Mouse (Mus musculus) neural tube, embryonic 13.5 days (tissue): ENCODE data around the gene Asah2. TPM values are rescaled to one million over a fixed set of nuclear protein-coding genes. Genes with fewer than 3 reads are reported as not detected.

Source experiments
- ATAC-seq: fragments of 200-750 bp; cut with Nextera tagmentation; 2 replicates; pipeline ENCODE4 v1.8.0; 2017; ENCODE audit warnings: low read depth, mild to moderate bottlenecking, moderate TSS enrichment, moderate library complexity
- H3K27ac ChIP-seq: fragments of 300-500 bp; sonication (generic); replicated peaks from 2 replicates; pipeline ENCODE4 v1.5.1; 2015; ENCODE audit warnings: moderate library complexity, mild to moderate bottlenecking, inconsistent platforms
- H3K27me3 ChIP-seq: fragments of 300-500 bp; sonication (generic); 2 replicates; pipeline ENCODE4 v1.6.1; 2015; ENCODE audit warnings: mild to moderate bottlenecking, inconsistent platforms
- H3K36me3 ChIP-seq: fragments of 300-500 bp; sonication (generic); 2 replicates; pipeline ENCODE4 v1.6.1; 2015; ENCODE audit warnings: mild to moderate bottlenecking, inconsistent platforms
- H3K4me1 ChIP-seq: fragments of 300-500 bp; sonication (generic); replicated peaks from 2 replicates; pipeline ENCODE4 v1.6.1; 2015; ENCODE audit warnings: inconsistent platforms
- H3K4me2 ChIP-seq: fragments of 300-500 bp; sonication (generic); 2 replicates; pipeline ENCODE4 v1.6.1; 2015; ENCODE audit warnings: inconsistent platforms, mild to moderate bottlenecking, moderate library complexity
- H3K4me3 ChIP-seq: fragments of 300-500 bp; sonication (generic); 2 replicates; pipeline ENCODE4 v1.5.1; 2015; ENCODE audit warnings: mild to moderate bottlenecking, inconsistent platforms
- H3K9ac ChIP-seq: fragments of 300-500 bp; sonication (generic); 2 replicates; pipeline ENCODE4 v1.6.1; 2015; ENCODE audit warnings: moderate library complexity, mild to moderate bottlenecking, inconsistent platforms
- H3K9me3 ChIP-seq: fragments of 300-500 bp; sonication (generic); 2 replicates; pipeline ENCODE4 v1.6.1; 2016; ENCODE audit warnings: inconsistent platforms
- WGBS: fragments of 180-500 bp; shearing (Covaris S2); methylation state at CpG from one replicate; pipeline ENCODE4 v1.1.7; 2015; 5-methylcytosine and 5-hydroxymethylcytosine counted together
- polyA plus RNA-seq: library from polyadenylated mRNA; unstranded; fragments of >200 nt; fragmentation: Nextera tagmentation; extraction: Ambion mirVana; gene quantifications from 2 replicates; pipeline ENCODE4 v1.2.1, GENCODE M21; 2015

The Asah2 gene
- polyA plus RNA-seq, 1 experiment from 2014 or later = 0.93 TPM

DNA sequence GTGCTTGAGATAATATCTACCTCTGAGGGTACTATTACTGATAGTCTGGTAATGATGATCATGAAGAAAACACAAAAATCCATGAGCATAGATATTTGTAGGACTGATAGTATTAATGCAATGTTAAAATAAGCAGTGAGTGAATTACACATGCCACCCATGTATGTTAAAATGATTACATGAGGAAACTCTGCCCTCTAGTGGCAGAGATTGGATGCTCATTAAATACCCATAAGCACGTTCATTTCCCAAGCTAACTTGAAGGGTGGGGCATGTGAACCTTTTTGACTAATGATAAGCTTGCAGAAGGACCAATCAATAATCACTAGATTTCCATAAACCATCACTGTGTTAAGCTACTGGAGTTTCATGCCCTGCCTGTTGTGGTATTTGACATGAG, 77.6 kb downstream of the Asah2 start:
- Histone ChIP-seq H3K9ac (no peak overlapping the region), H3K36me3 (no peaks in the 10 kb centered on the region), H3K27ac (no peak overlapping the region), H3K9me3 (no peaks in the 10 kb centered on the region), H3K4me2 (no peak overlapping the region), H3K4me3 (no peak overlapping the region), H3K4me1 (no peaks in the 10 kb centered on the region), H3K27me3 (no peaks in the 10 kb centered on the region)
- ATAC-seq = no peak
- 11% methylated on average over 1 of the region's 1 CpGs for WGBS

DNA sequence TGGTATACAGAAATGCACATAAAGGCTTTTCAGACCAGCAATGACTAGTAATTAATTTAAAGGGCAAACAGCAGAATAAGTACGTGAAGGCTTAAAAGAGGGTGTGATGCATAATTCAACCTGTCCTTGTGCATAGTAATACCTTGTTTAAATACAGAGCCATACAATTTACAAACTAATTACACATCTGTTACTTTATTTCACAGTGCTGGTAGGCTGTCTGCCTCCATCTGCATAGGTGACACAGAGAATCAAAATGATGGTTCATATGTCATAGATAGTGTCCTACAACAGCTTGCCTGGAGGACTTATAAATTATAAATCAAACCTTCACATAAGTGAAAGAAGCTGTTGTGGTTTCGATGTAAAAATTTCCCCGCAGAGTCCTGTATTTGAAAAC, 82.6 kb downstream of the Asah2 start:
- Histone ChIP-seq H3K36me3 (no peaks in the 10 kb centered on the region), H3K27ac (no peak overlapping the region), H3K27me3 (no peaks in the 10 kb centered on the region), H3K4me2 (no peak overlapping the region), H3K9ac (no peak overlapping the region), H3K4me1 (no peaks in the 10 kb centered on the region), H3K9me3 (no peaks in the 10 kb centered on the region), H3K4me3 (no peak overlapping the region)
- ATAC-seq = peak; percentile 50; the same call in 1 of the 2 replicates
- WGBS = 72% methylated on average over 3 of the region's 3 CpGs

DNA sequence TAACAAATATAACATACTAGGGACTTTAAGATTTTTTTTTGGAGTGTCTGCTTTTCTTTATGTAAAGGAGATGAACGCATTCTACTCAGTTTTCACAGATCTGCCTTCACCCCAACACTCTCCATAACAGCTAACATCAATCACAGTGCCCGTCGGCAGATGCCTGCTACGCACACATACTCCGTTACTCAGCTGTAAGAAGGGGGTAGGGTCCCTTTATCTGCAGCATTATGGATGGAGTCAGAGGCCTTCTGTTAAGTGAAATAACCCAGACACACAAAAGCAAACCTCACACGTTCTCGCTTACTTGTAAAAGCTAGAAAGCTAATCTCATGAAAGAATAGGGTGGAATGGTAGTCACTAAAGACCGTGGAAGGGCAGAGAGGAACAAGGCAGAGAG, 88.3 kb downstream of the Asah2 start:
- H3K27ac ChIP-seq = no peak overlapping the region
- H3K9ac ChIP-seq = no peak overlapping the region
- peaks cover 7% of the 10 kb centered on the region; the same call in 1 of the 2 replicates for H3K4me1 ChIP-seq
- H3K4me3 ChIP-seq = no peak overlapping the region
- H3K4me2 ChIP-seq = no peak overlapping the region
- no peaks in the 10 kb centered on the region for H3K9me3 ChIP-seq
- WGBS = 29% methylated on average over 8 of the region's 8 CpGs
- no peaks in the 10 kb centered on the region for H3K27me3 ChIP-seq
- no peak for ATAC-seq
- no peaks in the 10 kb centered on the region for H3K36me3 ChIP-seq

DNA sequence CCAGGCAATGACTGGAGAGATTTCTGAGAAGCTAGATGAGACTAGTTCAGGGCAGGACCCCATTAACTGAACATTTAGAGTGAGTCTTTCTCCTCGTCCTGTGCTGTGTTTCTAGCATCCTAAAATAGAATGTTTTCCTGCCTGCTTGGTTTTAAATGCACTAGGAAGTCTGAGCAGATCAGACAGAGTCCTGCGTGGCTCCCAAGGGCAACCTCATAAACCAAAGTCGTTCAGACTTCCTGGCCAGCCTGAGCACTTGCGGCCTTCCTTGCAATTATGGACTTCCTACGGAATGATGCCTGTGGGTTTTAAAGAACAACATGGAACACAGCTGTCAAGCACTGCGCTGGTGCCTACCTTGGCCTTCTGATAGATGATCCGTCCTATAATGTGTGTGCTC, 89.4 kb downstream of the Asah2 start:
- no peak overlapping the region for H3K9ac ChIP-seq
- ATAC-seq = no peak
- no peaks in the 10 kb centered on the region for H3K27me3 ChIP-seq
- 57% methylated on average over 7 of the region's 7 CpGs for WGBS
- no peak overlapping the region for H3K27ac ChIP-seq
- H3K9me3 ChIP-seq = no peaks in the 10 kb centered on the region
- no peak overlapping the region for H3K4me3 ChIP-seq
- H3K4me1 ChIP-seq = peaks cover 7% of the 10 kb centered on the region; the same call in 1 of the 2 replicates
- no peaks in the 10 kb centered on the region for H3K36me3 ChIP-seq
- H3K4me2 ChIP-seq = no peak overlapping the region

DNA sequence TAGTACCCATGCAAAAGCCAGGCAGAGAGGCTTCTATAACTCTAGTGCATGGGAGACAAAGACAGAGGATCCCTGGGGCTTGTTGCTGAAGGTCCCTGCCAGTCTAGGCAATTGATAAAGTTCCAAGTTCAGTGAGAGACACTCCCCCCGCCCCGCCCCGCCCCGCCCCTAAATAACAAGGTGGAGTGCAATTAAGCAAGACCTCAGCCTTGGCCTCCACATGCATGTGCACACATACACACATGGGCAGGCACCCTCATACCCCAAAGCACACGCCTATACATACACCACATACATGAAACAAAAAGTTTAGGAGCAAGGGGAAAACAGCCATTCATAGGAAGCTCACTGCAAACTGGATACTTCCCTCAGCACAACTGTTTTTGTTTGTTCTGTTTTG, 90.0 kb downstream of the Asah2 start:
- H3K36me3 ChIP-seq = no peaks in the 10 kb centered on the region
- no peak overlapping the region for H3K27ac ChIP-seq
- no peaks in the 10 kb centered on the region for H3K27me3 ChIP-seq
- H3K4me3 ChIP-seq = no peak overlapping the region
- no peak overlapping the region for H3K4me2 ChIP-seq
- H3K9me3 ChIP-seq = no peaks in the 10 kb centered on the region
- no peak overlapping the region for H3K9ac ChIP-seq
- 95% methylated on average over 5 of the region's 5 CpGs for WGBS
- H3K4me1 ChIP-seq = peaks cover 7% of the 10 kb centered on the region; the same call in 1 of the 2 replicates
- no peak for ATAC-seq

DNA sequence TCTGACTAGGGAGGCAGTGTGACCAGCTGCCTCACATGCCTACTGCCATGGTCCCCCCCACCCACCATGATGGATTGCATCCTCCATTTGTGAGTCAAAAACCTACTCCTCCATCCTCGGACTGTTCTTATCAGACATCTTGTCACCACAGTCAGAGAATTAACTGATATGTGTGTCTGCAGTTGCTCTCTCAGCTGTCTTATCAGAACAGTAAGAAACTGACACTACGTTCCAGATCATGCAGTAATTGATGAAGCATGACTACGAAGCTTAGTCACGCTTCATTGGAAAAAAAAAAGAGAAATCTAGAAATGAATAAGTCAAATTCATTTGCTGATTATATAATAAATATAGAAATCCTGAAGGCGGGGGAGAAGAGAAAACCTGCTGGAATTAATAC, 105.4 kb downstream of the Asah2 start:
- 75% methylated on average over 5 of the region's 5 CpGs for WGBS
- Histone ChIP-seq H3K27me3 (no peaks in the 10 kb centered on the region), H3K36me3 (no peaks in the 10 kb centered on the region), H3K9ac (no peak overlapping the region), H3K4me2 (no peak overlapping the region), H3K4me3 (no peak overlapping the region), H3K9me3 (no peaks in the 10 kb centered on the region), H3K4me1 (no peaks in the 10 kb centered on the region), H3K27ac (no peak overlapping the region)
- ATAC-seq = no peak

DNA sequence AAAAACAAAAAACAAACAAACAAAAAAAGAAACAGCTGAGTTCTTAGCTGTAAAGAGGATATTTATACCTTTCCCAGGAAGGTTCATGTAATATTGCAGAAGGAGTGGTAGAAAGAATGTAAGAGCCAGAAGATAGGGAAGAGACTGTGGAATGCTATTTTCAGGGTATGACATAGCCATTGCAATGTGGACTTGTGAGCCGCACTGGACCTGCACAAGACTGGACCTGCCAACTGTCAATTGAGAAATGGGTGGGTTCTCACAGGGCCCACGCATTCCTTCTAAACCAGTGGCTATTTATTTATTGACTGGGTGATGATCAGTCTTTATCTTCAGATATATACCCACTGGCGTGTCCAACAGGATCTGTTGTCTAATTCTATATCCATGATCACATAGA, 111.1 kb downstream of the Asah2 start:
- H3K4me1 ChIP-seq = no peaks in the 10 kb centered on the region
- no peaks in the 10 kb centered on the region for H3K9me3 ChIP-seq
- H3K36me3 ChIP-seq = no peaks in the 10 kb centered on the region
- H3K27me3 ChIP-seq = no peaks in the 10 kb centered on the region
- no peak for ATAC-seq
- no peak overlapping the region for H3K4me3 ChIP-seq
- 93% methylated on average over 3 of the region's 3 CpGs for WGBS
- H3K4me2 ChIP-seq = no peak overlapping the region
- no peak overlapping the region for H3K9ac ChIP-seq
- H3K27ac ChIP-seq = no peak overlapping the region

DNA sequence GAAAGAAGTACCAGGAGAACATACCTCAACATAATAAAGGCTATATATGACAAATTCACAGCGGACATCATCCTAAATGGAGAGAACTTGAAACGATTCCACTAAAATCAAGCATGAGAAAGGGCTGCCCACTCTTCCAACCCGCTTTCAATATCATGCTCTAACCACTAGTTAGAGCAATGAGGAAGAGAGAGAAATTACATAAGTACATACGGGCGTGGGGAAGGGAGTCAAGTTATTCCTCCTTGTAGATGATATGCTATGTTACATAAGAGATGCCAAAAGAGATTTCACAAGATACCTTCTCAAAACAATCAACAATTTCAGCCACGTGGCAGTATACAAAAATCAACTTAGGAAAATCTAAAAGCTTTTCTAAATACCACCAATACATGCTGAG, 117.0 kb downstream of the Asah2 start:
- H3K27ac ChIP-seq = no peak overlapping the region
- H3K4me1 ChIP-seq = no peaks in the 10 kb centered on the region
- 93% methylated on average over 6 of the region's 6 CpGs for WGBS
- H3K9ac ChIP-seq = no peak overlapping the region
- ATAC-seq = no peak
- no peaks in the 10 kb centered on the region for H3K27me3 ChIP-seq
- no peaks in the 10 kb centered on the region for H3K9me3 ChIP-seq
- no peak overlapping the region for H3K4me3 ChIP-seq
- H3K36me3 ChIP-seq = no peaks in the 10 kb centered on the region
- no peak overlapping the region for H3K4me2 ChIP-seq

DNA sequence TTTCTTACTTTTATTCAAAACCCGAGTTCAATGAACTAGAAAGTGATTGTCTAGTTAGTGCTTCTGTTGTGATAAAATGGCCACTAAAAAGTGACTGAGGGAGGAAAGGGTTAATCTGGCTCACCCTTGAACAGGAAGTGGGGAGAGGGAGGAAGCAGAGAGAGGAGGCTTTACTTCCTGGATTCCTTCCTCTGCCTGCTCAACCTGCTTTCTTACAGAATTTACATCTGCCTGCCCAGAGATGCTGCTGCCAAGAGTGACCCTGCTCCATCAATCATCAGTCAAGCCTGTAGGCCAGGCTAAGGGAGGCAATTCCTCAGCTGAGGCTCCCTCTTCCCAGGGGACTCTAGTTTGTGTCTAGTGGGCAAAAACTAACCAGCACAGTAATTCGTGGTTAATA, 132.1 kb downstream of the Asah2 start:
- WGBS = 72% methylated on average over 2 of the region's 2 CpGs
- H3K4me2 ChIP-seq = no peak overlapping the region
- H3K9me3 ChIP-seq = peaks cover 2% of the 10 kb centered on the region; the same call in 1 of the 2 replicates
- H3K27ac ChIP-seq = no peak overlapping the region
- H3K27me3 ChIP-seq = peaks cover 4% of the 10 kb centered on the region; the same call in 1 of the 2 replicates
- no peaks in the 10 kb centered on the region for H3K4me1 ChIP-seq
- ATAC-seq = no peak
- no peak overlapping the region for H3K9ac ChIP-seq
- H3K36me3 ChIP-seq = no peaks in the 10 kb centered on the region
- no peak overlapping the region for H3K4me3 ChIP-seq

DNA sequence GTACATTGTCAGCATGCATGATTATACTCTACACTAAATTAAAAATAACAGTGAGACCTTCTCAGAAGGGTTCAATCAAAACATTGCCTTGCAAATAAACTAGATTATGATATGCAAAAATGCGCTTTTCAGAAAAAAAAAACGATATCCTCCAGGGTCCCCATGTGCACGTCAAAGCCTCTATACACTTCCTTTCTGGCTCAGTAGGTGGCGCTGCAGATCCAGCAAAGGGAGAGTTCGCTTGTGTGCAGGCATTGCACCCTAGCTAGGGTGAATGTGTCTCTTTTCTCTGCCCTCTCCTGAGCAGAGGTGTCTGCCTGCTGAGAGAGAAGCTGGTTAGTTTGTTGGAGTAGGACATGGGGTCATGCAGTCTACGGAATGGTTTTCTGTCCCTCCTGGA, 136.0 kb downstream of the Asah2 start:
- Histone ChIP-seq H3K4me1 (no peaks in the 10 kb centered on the region), H3K27ac (no peak overlapping the region), H3K4me3 (no peak overlapping the region), H3K4me2 (no peak overlapping the region), H3K9ac (no peak overlapping the region), H3K27me3 (peaks cover 4% of the 10 kb centered on the region; the same call in 1 of the 2 replicates), H3K9me3 (no peaks in the 10 kb centered on the region), H3K36me3 (no peaks in the 10 kb centered on the region)
- ATAC-seq = peak; percentile 88
- WGBS = 12% methylated on average over 6 of the region's 6 CpGs

DNA sequence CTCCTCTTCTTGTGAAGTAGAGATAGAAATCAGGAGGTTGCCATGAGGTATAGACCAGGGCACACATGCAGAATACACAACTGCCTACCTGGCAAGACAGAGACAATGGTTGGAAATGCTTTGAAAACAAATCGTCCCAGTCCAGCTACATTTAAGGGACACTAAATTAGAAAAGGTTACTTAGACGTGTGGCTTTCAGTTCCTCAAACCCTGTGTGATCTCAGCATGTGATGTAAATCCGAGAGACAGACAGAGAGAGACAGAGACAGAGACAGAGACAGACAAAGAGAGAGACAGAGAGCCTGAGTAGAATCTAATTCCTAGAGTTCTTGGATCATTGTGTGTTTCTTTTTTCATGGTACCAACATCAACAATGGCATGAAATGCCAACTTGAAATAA, 136.6 kb downstream of the Asah2 start:
- H3K4me2 ChIP-seq = no peak overlapping the region
- no peaks in the 10 kb centered on the region for H3K4me1 ChIP-seq
- H3K9ac ChIP-seq = no peak overlapping the region
- ATAC-seq = no peak
- H3K36me3 ChIP-seq = no peaks in the 10 kb centered on the region
- 59% methylated on average over 3 of the region's 3 CpGs for WGBS
- H3K27me3 ChIP-seq = peaks cover 4% of the 10 kb centered on the region; the same call in 1 of the 2 replicates
- H3K4me3 ChIP-seq = no peak overlapping the region
- no peaks in the 10 kb centered on the region for H3K9me3 ChIP-seq
- H3K27ac ChIP-seq = no peak overlapping the region

DNA sequence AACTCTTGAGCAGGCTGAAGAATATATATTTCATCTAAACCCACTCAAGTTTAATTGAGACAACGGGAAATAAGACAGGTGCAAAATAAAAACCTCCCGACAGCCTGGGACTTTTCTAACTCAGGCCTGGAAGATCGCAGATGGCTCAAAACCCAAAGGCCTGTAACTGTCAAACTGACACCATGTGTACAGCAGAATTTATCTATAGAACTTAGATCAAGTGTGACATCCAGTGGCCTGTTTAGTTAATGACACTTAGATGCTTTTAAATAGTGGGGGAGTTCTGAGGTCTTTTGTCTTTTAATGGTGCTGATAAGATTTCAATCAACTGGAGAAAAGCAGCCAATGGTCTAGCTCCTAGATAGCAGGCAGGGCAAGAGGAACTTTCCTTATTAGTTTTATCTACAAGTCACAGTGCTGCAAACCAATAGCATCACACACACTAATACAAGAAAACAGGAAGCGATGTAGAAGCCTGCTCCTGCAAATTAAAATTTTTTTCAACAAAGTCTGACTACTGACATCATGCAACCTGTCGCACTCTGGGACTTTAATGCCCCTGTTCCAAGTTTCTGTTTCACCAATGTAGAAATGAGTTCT, 140.0 kb downstream of the Asah2 start:
- H3K9ac ChIP-seq = no peak overlapping the region
- ATAC-seq = no peak
- H3K4me3 ChIP-seq = no peak overlapping the region
- H3K4me1 ChIP-seq = no peaks in the 10 kb centered on the region
- no peaks in the 10 kb centered on the region for H3K9me3 ChIP-seq
- no peak overlapping the region for H3K27ac ChIP-seq
- no peaks in the 10 kb centered on the region for H3K36me3 ChIP-seq
- H3K27me3 ChIP-seq = peaks cover 4% of the 10 kb centered on the region; the same call in 1 of the 2 replicates
- WGBS = 78% methylated on average over 5 of the region's 5 CpGs
- H3K4me2 ChIP-seq = no peak overlapping the region

DNA sequence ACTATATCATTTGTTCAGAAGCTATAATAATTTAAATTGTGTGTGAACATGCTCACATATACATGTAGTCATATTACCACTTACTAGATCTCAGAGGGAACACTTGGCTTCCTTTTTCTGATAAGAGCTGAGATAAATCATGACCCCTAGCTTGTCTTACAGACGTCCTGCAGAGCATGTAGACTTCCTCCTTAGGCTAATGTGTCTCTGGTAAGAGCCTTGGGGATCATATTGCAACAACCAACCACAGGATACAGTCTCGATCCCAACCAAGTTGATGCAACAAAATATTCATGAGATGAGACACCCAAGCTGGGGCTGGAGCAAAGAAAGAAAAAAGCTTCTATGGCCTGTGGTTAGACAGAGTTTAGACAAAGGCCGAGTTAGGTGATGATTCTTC, 144.9 kb downstream of the Asah2 start:
- H3K4me3 ChIP-seq = no peak overlapping the region
- H3K27ac ChIP-seq = no peak overlapping the region

More for the DNA sequence above, 144.9 kb downstream of the Asah2 start:
- 61% methylated on average over 3 of the region's 3 CpGs for WGBS
- H3K27me3 ChIP-seq = no peaks in the 10 kb centered on the region
- H3K36me3 ChIP-seq = no peaks in the 10 kb centered on the region
- no peak overlapping the region for H3K9ac ChIP-seq
- no peaks in the 10 kb centered on the region for H3K4me1 ChIP-seq
- no peak overlapping the region for H3K4me2 ChIP-seq
- H3K9me3 ChIP-seq = no peaks in the 10 kb centered on the region
- no peak for ATAC-seq
